9 mouse cellular contexts compared by ENCODE assay signal in genomic region chr2:103131145-103131544, GRCm38 (mm10). TPM values are rescaled to one million over a fixed set of nuclear protein-coding genes. Genes with fewer than 3 reads are reported as not detected.
DNase-seq lines count a peak whose midpoint lies in the region; ATAC-seq and TF ChIP-seq lines count a peak whose summit lies in the region.
"Had no signal": no experiment of that assay in that cellular context is flagged by ENCODE, and none has a peak within 500 bp of the region (broad histone marks: within the 10 kb centered on the region; RNA-seq: fewer than 3 reads in every experiment).

No protein-coding gene starts in this region.

- peak; percentile 66 for TF ChIP-seq CTCF in kidney, postnatal 0 days (IDR thresholded peaks at IDR 0.05; ENCODE audit: low read depth)
- TF ChIP-seq CTCF in ES-Bruce4 (IDR thresholded peaks at IDR 0.05; ENCODE audit: low read depth, low read length), result peak; percentile 23

- intact Hi-C loops in gastrocnemius, postnatal 36 days (cut with DNase I), result no loop called here

- ATAC-seq in kidney, postnatal 0 days (replicated peaks; ENCODE audit: low FRiP score, low read depth), result no peak
- no peak for ATAC-seq in CD4-positive, CD25-positive, alpha-beta regulatory T cell, adult 4 months

- H3K27ac ChIP-seq in kidney, postnatal 0 days, result no peak overlapping the region
- no peak overlapping the region for H3K27ac ChIP-seq in ES-Bruce4 (ENCODE audit: insufficient read depth, low read length)

- H3K9me3 ChIP-seq in kidney, postnatal 0 days (replicated peaks; ENCODE audit: low read length), result no peaks in the 10 kb centered on the region
- no peaks in the 10 kb centered on the region for H3K9me3 ChIP-seq in ES-Bruce4 (replicated peaks; ENCODE audit: control insufficient read depth, insufficient read depth, low read length, poor library complexity, severe bottlenecking)

- H3K4me2 ChIP-seq in kidney, postnatal 0 days (ENCODE audit: low read length), result no peak overlapping the region

- no peak overlapping the region for H3K4me3 ChIP-seq in kidney, postnatal 0 days (replicated peaks; ENCODE audit: low read depth, low read length)
- H3K4me3 ChIP-seq in ES-Bruce4 (ENCODE audit: low read depth, low read length), result no peak overlapping the region

- WGBS in kidney, postnatal 0 days, result 29% methylated on average over 4 of the region's 4 CpGs

- H3K27me3 ChIP-seq in kidney, postnatal 0 days (ENCODE audit: insufficient read depth, low read length), result no peaks in the 10 kb centered on the region
- H3K27me3 ChIP-seq in ES-Bruce4 (ENCODE audit: control insufficient read depth, insufficient read depth, low read length, poor library complexity, severe bottlenecking), result no peaks in the 10 kb centered on the region

- TF ChIP-seq EP300 in ES-Bruce4 (IDR thresholded peaks at IDR 0.05; ENCODE audit: insufficient read depth, low read depth, low read length), result no peak

- no peak for DNase-seq in kidney, postnatal 0 days (ENCODE audit: low spot score)
- DNase-seq in kidney, adult 8-10 months, result no peak
- DNase-seq in R1 (ENCODE audit: low read depth, low spot score), result peak; percentile 34
- peak; percentile 2 for DNase-seq in induced T-regulatory cell, adult 2 months (ENCODE audit: low read depth)
- DNase-seq in spleen, adult 12 weeks (ENCODE audit: low spot score), result no peak
- DNase-seq in gastrocnemius, postnatal 36 days, result no peak
- DNase-seq: cerebellum, adult 9-11 months had no signal

- H3K36me3 ChIP-seq in kidney, postnatal 0 days (ENCODE audit: insufficient read depth, low read length), result no peaks in the 10 kb centered on the region
- no peaks in the 10 kb centered on the region for H3K36me3 ChIP-seq in ES-Bruce4 (ENCODE audit: control insufficient read depth, insufficient read depth, low read length, poor library complexity, severe bottlenecking)

- no peaks in the 10 kb centered on the region for H3K4me1 ChIP-seq in kidney, postnatal 0 days (replicated peaks; ENCODE audit: insufficient read depth, low read length)
- no peaks in the 10 kb centered on the region for H3K4me1 ChIP-seq in ES-Bruce4 (ENCODE audit: control insufficient read depth, insufficient read depth, low read length)

- no peak overlapping the region for H3K9ac ChIP-seq in kidney, postnatal 0 days (ENCODE audit: low read depth, low read length)
- H3K9ac ChIP-seq in ES-Bruce4 (ENCODE audit: low read depth, poor library complexity, severe bottlenecking), result no peak overlapping the region

- no peak for TF ChIP-seq POLR2A in ES-Bruce4 (IDR thresholded peaks at IDR 0.05; ENCODE audit: insufficient read depth, low read length)

RNA-seq across cellular contexts. Expression of gene Apip, which starts 57.7 kb away (rescaled TPM):
- polyA plus RNA-seq in kidney, postnatal 0 days (2015; fragmentation: Nextera tagmentation; extraction: Ambion mirVana), result 56.0 and 56.9 TPM in 2 replicates
- polyA plus RNA-seq in ES-Bruce4 (2011; ENCODE audit: insufficient read depth, insufficient read length, low read depth, missing spikeins), result 18.6 TPM in 2 replicates
- polyA plus RNA-seq in CD4-positive, CD25-positive, alpha-beta regulatory T cell, adult 4 months (2017; shearing (Covaris generic)), result 10 to 100 TPM; 19.3 to 28.6 TPM
- total RNA-seq in gastrocnemius, postnatal 36 days (2021), result 10 to 100 TPM; 37.0 to 45.9 TPM

RNA-seq across cellular contexts. Expression of gene Pdhx, which starts 57.8 kb away (rescaled TPM):
- 41.7 and 46.5 TPM in 2 replicates for polyA plus RNA-seq in kidney, postnatal 0 days (2015; fragmentation: Nextera tagmentation; extraction: Ambion mirVana)
- polyA plus RNA-seq in ES-Bruce4 (2011; ENCODE audit: insufficient read depth, insufficient read length, low read depth, missing spikeins), result 16.7 and 19.5 TPM in 2 replicates
- 10 to 100 TPM; 17.0 to 24.1 TPM for polyA plus RNA-seq in CD4-positive, CD25-positive, alpha-beta regulatory T cell, adult 4 months (2017; shearing (Covaris generic))
- total RNA-seq in gastrocnemius, postnatal 36 days (2021), result 10 to 100 TPM; 87.0 to 99.9 TPM

Comparison
In these comparisons a context has a peak if more than half of its experiments do, and no peak if none do; other contexts are left out.
1. DNase-seq: peak in R1 (single experiment) and induced T-regulatory cell, adult 2 months (single experiment); none in kidney, postnatal 0 days (single experiment), kidney, adult 8-10 months (0 of 2), spleen, adult 12 weeks (single experiment) and gastrocnemius, postnatal 36 days (0 of 2).